Mouse (Mus musculus) olfactory bulb, adult 2 months (tissue): ENCODE data around the gene Ldb2.

Experiments used
- CTCF ChIP-seq: fragments of 200-500 bp; IDR thresholded peaks from 2 replicates; pipeline ENCODE4 v1.5.1; 2012; ENCODE audit warnings: low read depth, mild to moderate bottlenecking, low read length, moderate library complexity; ENCODE audit not compliant: insufficient read depth
- POLR2A ChIP-seq: fragments of 200-500 bp; IDR thresholded peaks from 2 replicates; pipeline ENCODE4 v1.6.1; 2012; ENCODE audit warnings: mild to moderate bottlenecking, low read depth, low read length, moderate library complexity; ENCODE audit not compliant: insufficient read depth

- TF ChIP-seq CTCF (no peak), POLR2A (no peak)
Measured at GRCm38 (mm10) chr5:44764911-44765310, 34.6 kb downstream of the Ldb2 start.
